Mouse (Mus musculus) midbrain, embryonic 10.5 days (tissue): ENCODE measurements around the gene Rcc1l. TPM values are rescaled to one million over a fixed set of nuclear protein-coding genes. Genes with fewer than 3 reads are reported as not detected.

ENCODE experiments used
- DNase-seq: peaks from one replicate; pipeline ENCODE4 v3.0.0-alpha.2; 2017; ENCODE audit warnings: low spot score
- H3K27ac ChIP-seq: fragments of 300-500 bp; sonication (generic); replicated peaks from 2 replicates; pipeline ENCODE4 v1.5.1; 2016; ENCODE audit warnings: mild to moderate bottlenecking
- H3K27me3 ChIP-seq: fragments of 300-500 bp; sonication (generic); 2 replicates; pipeline ENCODE4 v1.6.1; 2016; ENCODE audit warnings: low read depth, mild to moderate bottlenecking; ENCODE audit not compliant: poor library complexity, severe bottlenecking
- H3K36me3 ChIP-seq: fragments of 300-500 bp; sonication (generic); 2 replicates; pipeline ENCODE4 v1.6.1; 2016; ENCODE audit warnings: mild to moderate bottlenecking, moderate library complexity
- H3K4me1 ChIP-seq: fragments of 300-500 bp; sonication (generic); 2 replicates; pipeline ENCODE4 v1.6.1; 2016
- H3K4me3 ChIP-seq: fragments of 300-500 bp; sonication (generic); 2 replicates; pipeline ENCODE4 v1.5.1; 2016; ENCODE audit warnings: mild to moderate bottlenecking, moderate library complexity
- H3K9me3 ChIP-seq: fragments of 300-500 bp; sonication (generic); replicated peaks from 2 replicates; pipeline ENCODE4 v1.6.1; 2016; ENCODE audit warnings: mild to moderate bottlenecking
- WGBS: fragments of 180-500 bp; shearing (Covaris S2); methylation state at CpG from one replicate; pipeline ENCODE4 v1.1.7; 2016; 5-methylcytosine and 5-hydroxymethylcytosine counted together
- polyA plus RNA-seq: library from polyadenylated mRNA; unstranded; fragments of >200 nt; fragmentation: Nextera tagmentation; extraction: Ambion mirVana; gene quantifications from 2 replicates; pipeline ENCODE4 v1.2.1, GENCODE M21; 2016

Gene Rcc1l
- polyA plus RNA-seq, 1 experiment from 2014 or later: 38.0 TPM

DNA sequence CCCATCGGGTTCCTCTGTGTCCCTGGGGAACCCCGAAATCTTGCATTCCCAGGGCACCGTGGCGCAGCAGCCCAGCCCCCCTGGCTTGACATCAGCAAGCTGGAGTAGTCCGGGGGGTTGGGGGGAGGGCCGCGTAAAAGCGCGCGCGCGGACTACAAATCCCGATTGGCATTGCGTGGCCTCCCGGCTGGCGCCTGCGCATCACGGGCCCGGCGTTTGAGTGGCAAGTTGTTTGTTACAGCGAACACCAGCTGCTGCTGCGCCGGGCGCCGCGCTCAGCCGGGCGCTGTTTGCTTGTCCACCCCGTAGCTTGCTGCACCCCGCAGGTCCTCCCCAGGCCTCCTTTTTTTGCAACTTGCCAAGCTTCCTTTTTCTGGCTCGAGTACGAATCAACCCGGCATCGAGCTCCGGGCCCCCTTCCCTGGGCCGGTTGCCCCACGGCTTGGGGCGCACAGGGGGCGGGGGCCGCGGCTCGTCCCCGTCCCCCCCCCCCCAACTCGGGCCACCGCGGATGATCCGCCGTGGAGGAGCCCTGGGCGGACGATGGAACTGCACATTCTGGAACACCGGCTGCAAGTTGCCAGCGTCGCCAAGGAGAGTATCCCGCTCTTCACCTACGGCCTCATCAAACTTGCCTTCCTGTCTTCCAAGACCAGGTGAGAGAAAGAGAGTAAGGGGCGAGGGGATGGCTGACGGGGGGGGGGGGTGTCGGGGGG is 76.9 kb downstream of the Rcc1l start, which contains the start of gene Castor2:
Gene Castor2, plus strand, starts transcription at position 216 of the 716 bp plus-strand sequence.
- Histone ChIP-seq H3K36me3 (0 out of 2 replicates have a peak, but pooled peaks cover 3% of the 10 kb centered on the region), H3K4me1 (peaks cover 41% of the 10 kb centered on the region), H3K4me3 (peak within 1 kb of the TSS; percentile 84), H3K27ac (peak within 1 kb of the TSS; percentile 93), H3K9me3 (no peaks in the 10 kb centered on the region), H3K27me3 (peaks cover 4% of the 10 kb centered on the region; the same call in 1 of the 2 replicates)
- under 1% methylated on average over 56 of the region's 58 CpGs for WGBS
- DNase-seq: peak; percentile 95

DNA sequence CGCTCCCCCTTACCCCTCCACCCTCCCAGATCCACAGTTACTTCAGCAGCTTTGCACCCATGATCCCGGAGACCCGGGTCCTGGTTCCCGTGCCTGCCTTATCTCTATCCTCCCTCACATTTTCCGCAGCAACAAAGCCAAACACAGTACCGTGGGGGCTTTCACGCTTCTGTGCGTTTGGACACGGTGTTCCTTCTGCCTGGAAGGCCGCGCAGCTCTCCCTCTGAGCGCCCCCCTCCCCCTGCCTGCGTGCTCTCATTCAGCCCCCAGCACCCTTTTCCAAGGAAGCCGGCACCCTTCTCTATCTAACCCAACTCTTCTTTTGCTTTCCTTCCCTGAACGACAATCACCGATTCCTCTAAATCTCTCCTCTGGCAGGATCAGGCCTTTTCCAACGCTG is 77.6 kb downstream of the Rcc1l start:
- Histone ChIP-seq H3K4me3 (peak overlapping the region; percentile 84), H3K27me3 (peaks cover 4% of the 10 kb centered on the region; the same call in 1 of the 2 replicates), H3K27ac (peak overlapping the region; percentile 93), H3K4me1 (peaks cover 41% of the 10 kb centered on the region), H3K36me3 (0 out of 2 replicates have a peak, but pooled peaks cover 3% of the 10 kb centered on the region), H3K9me3 (no peaks in the 10 kb centered on the region)
- DNase-seq: no peak
- WGBS: 1% methylated on average over 17 of the region's 17 CpGs

DNA sequence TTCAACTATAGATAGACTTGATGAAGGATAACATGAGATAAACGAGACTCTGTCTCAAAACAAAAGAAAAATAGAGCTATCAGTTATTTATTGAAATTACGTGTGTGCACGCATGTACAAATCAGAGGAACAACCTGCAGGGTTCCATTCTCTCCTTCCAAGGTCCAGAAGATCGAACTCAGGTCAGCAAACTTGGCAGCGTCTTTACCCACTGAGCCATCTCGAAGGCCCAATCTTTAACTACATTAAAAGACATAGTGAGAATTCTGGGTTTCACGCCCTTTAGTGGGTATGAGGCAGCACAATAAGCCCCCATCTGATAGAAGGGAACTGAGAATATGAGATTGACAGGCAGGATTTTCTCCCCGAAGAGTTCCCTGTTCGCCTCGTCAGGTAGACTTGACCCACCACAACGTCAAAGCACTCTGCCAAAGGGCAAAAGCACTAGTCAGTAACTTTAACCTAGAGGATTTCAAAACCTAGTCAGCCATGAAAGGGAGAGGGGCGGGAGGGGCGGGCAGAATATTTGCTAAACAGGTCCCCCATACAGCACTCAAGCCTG is 78.2 kb downstream of the Rcc1l start:
- H3K27me3 ChIP-seq: peaks cover 4% of the 10 kb centered on the region; the same call in 1 of the 2 replicates
- peak overlapping the region; percentile 93 for H3K27ac ChIP-seq
- H3K9me3 ChIP-seq: no peaks in the 10 kb centered on the region
- no peak for DNase-seq
- 43% methylated on average over 13 of the region's 13 CpGs for WGBS
- no peaks in the 10 kb centered on the region for H3K36me3 ChIP-seq
- peak overlapping the region; percentile 84 for H3K4me3 ChIP-seq
- peaks cover 41% of the 10 kb centered on the region for H3K4me1 ChIP-seq

Other genes with a start within 250 kb of the Rcc1l start
- 10.1 and 12.8 TPM in 2 replicates for gene Castor2, start 77.1 kb downstream of the Rcc1l start, polyA plus RNA-seq
- gene Gtf2ird2, start 7.2 kb upstream of the Rcc1l start, polyA plus RNA-seq: 7.1 and 8.9 TPM in 2 replicates
- 2.6 and 2.7 TPM in 2 replicates for gene Ncf1, start 52.9 kb upstream of the Rcc1l start, polyA plus RNA-seq
- 172 and 200 TPM in 2 replicates for gene Gtf2i, start 138.0 kb upstream of the Rcc1l start, polyA plus RNA-seq